Mouse (Mus musculus) forebrain, postnatal 0 days (tissue): ENCODE measurements around the gene Evi5l. TPM values are rescaled to one million over a fixed set of nuclear protein-coding genes. Genes with fewer than 3 reads are reported as not detected.

Experiments used
- ATAC-seq: fragments of 200-750 bp; cut with Nextera tagmentation; 2 replicates; pipeline ENCODE4 v1.8.0; 2017; ENCODE audit warnings: mild to moderate bottlenecking, moderate library complexity
- DNase-seq: peaks from one replicate; pipeline ENCODE4 v3.0.0-alpha.2; 2015
- H3K27ac ChIP-seq: fragments of 300-500 bp; sonication (generic); 2 replicates; pipeline ENCODE4 v1.5.1; 2014; ENCODE audit warnings: low read depth, mild to moderate bottlenecking, antibody characterized with exemption, low read length, moderate library complexity, mixed read lengths
- H3K27me3 ChIP-seq: fragments of 300-500 bp; sonication (generic); 2 replicates; pipeline ENCODE4 v1.6.1; 2014; ENCODE audit warnings: mild to moderate bottlenecking, low read length, mixed read lengths; ENCODE audit not compliant: insufficient read depth
- H3K36me3 ChIP-seq: fragments of 300-500 bp; sonication (generic); 2 replicates; pipeline ENCODE4 v1.6.1; 2014; ENCODE audit warnings: mild to moderate bottlenecking, moderate library complexity; ENCODE audit not compliant: insufficient read depth
- H3K4me1 ChIP-seq: fragments of 300-500 bp; sonication (generic); 2 replicates; pipeline ENCODE4 v1.6.1; 2014; ENCODE audit warnings: antibody characterized with exemption; ENCODE audit not compliant: insufficient read depth
- H3K4me2 ChIP-seq: fragments of 300-500 bp; sonication (generic); 2 replicates; pipeline ENCODE4 v1.6.1; 2014; ENCODE audit warnings: low read depth, mild to moderate bottlenecking, moderate library complexity
- H3K4me3 ChIP-seq: fragments of 300-500 bp; sonication (generic); 2 replicates; pipeline ENCODE4 v1.5.1; 2014; ENCODE audit warnings: low read depth, low read length, mixed read lengths
- H3K9ac ChIP-seq: fragments of 300-500 bp; sonication (generic); 2 replicates; pipeline ENCODE4 v1.6.1; 2014; ENCODE audit warnings: mild to moderate bottlenecking
- H3K9me3 ChIP-seq: fragments of 300-500 bp; sonication (generic); 2 replicates; pipeline ENCODE4 v1.6.1; 2016; ENCODE audit warnings: low read length
- CTCF ChIP-seq: sonication (generic); IDR thresholded peaks from 2 replicates; pipeline ENCODE4 v1.5.1; 2016; ENCODE audit warnings: antibody characterized with exemption, control low read depth, low read depth
- WGBS: fragments of 180-500 bp; shearing (Covaris S2); extraction: QIAGEN DNeasy Blood & Tissue Kit; methylation state at CpG from one replicate; pipeline ENCODE4 v1.1.7; 2014; 5-methylcytosine and 5-hydroxymethylcytosine counted together
- polyA plus RNA-seq: library from polyadenylated mRNA; unstranded; fragments of >200 nt; fragmentation: Nextera tagmentation; extraction: Ambion mirVana; gene quantifications from 2 replicates; pipeline ENCODE4 v1.2.1, GENCODE M21; 2015
- total RNA-seq: library from RNA; depleted of rRNA; stranded (reverse); fragments of >200 nt; gene quantifications from 2 replicates; pipeline ENCODE4 v1.2.3, GENCODE M21; 2014

Evi5l gene
- total and polyA plus RNA-seq, 2 experiments from 2014 or later, result 90.3 to 159 TPM

GRCm38 (mm10) chr8:4205246-4206123, 39.1 kb downstream of the Evi5l start:
- Histone ChIP-seq H3K9ac (0 out of 2 replicates have a peak overlapping the region, but pooled peaks have one; percentile 14), H3K4me3 (no peak overlapping the region), H3K27me3 (no peaks in the 10 kb centered on the region), H3K4me1 (no peaks in the 10 kb centered on the region), H3K27ac (no peak overlapping the region), H3K36me3 (peaks cover 75% of the 10 kb centered on the region), H3K9me3 (no peaks in the 10 kb centered on the region), H3K4me2 (no peak overlapping the region)
- TF ChIP-seq CTCF, result no peak
- ATAC-seq, result 0 out of 2 replicates have a peak, but pooled peaks have one; percentile 0
- peak; percentile 32 for DNase-seq
- 30% methylated on average over 38 of the region's 38 CpGs for WGBS

DNA sequence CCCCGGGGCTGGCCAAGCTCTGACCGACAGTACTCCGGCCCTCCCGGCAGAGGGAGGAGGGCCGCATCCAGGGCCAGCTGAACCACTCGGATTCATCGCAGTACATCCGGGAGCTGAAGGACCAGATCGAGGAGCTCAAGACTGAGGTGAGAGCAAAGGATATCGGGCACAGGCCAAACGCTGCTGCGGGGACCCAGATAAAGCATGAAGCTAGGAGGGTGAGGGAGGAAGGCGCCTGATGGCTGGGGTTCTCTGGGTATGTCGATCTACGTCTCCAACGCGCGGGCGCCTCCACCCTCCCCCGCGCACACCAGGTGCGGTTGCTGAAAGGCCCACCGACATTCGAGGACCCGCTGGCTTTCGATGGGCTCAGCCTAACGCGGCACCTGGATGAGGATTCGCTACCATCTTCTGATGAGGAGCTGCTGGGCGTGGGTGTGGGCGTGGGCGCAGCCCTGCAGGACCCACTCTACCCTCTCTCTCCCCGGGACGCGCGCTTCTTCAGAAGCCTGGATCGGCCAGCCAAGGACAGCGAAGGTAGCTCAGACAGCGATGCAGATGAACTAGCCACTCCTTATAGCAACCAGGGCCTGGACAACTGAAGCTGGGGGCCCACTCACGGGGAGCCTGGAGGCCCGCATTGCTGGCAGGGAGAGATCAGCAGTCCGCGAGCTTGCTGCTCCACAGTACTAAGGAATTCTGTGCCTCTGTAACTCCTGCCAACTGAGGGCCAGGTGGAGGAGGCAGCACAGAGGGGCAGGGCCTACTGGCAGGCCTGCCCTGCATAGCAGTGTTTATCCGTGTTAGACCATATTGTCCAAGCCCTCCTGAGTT, 40.0 kb downstream of the Evi5l start:
- Histone ChIP-seq H3K27ac (no peak overlapping the region), H3K4me2 (no peak overlapping the region), H3K9ac (0 out of 2 replicates have a peak overlapping the region, but pooled peaks have one; percentile 14), H3K4me1 (no peaks in the 10 kb centered on the region), H3K36me3 (peaks cover 71% of the 10 kb centered on the region), H3K27me3 (no peaks in the 10 kb centered on the region), H3K9me3 (no peaks in the 10 kb centered on the region), H3K4me3 (no peak overlapping the region)
- ATAC-seq, result peak; percentile 6
- peak; percentile 34 for DNase-seq
- 19% methylated on average over 44 of the region's 44 CpGs for WGBS
- TF ChIP-seq CTCF, result no peak

DNA sequence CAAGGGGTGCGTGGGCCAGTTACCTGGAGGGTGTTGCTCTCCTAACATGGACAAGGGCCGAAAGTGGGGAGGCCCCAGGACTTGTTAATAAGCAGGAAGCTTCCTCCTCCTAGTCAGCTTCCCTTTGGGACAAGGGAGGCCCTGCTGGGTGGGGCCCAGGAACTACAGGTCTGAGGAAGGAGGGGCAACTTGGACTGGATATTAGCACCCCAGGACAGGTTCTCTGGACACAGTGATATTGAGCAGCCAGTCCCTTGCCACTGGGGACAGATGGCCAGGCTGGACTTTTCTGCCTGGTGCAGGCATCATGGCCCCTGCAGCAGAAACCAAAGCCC, 40.6 kb downstream of the Evi5l start:
- Histone ChIP-seq H3K4me2 (no peak overlapping the region), H3K9ac (no peak overlapping the region), H3K36me3 (peaks cover 66% of the 10 kb centered on the region), H3K4me3 (no peak overlapping the region), H3K27ac (no peak overlapping the region), H3K9me3 (no peaks in the 10 kb centered on the region), H3K27me3 (no peaks in the 10 kb centered on the region), H3K4me1 (no peaks in the 10 kb centered on the region)
- TF ChIP-seq CTCF, result no peak
- 67% methylated on average over 2 of the region's 2 CpGs for WGBS
- DNase-seq, result no peak
- ATAC-seq, result no peak; the same call in 1 of the 2 replicates

DNA sequence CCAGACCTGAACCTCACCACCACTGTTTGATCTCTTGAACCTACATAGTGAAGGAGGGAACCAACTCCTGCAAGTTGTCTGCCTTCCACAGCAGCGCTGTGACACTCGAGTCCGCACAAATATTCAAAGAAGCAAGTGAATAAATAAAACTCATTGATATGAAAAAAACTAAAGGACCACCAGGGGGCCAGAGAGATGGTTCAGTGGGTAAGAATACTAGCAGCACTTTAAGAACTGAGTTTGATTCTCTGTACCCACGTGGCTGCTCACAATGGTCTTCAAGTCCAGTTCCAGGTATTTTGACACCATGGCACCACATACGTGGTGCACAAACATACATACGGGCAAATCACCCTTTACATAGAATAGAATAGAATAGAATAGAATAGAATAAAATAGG, 44.7 kb downstream of the Evi5l start:
- WGBS, result 64% methylated on average over 6 of the region's 6 CpGs
- Histone ChIP-seq H3K9me3 (no peaks in the 10 kb centered on the region), H3K9ac (no peak overlapping the region), H3K4me2 (no peak overlapping the region), H3K4me3 (no peak overlapping the region), H3K27ac (no peak overlapping the region), H3K36me3 (peaks cover 35% of the 10 kb centered on the region), H3K4me1 (peaks cover 26% of the 10 kb centered on the region), H3K27me3 (no peaks in the 10 kb centered on the region)
- ATAC-seq, result no peak
- peak; percentile 27 for DNase-seq
- peak; percentile 55 for TF ChIP-seq CTCF

GRCm38 (mm10) chr8:4212809-4213209, 46.4 kb downstream of the Evi5l start:
- ATAC-seq, result no peak
- 3% methylated on average over 25 of the region's 25 CpGs for WGBS

DNA sequence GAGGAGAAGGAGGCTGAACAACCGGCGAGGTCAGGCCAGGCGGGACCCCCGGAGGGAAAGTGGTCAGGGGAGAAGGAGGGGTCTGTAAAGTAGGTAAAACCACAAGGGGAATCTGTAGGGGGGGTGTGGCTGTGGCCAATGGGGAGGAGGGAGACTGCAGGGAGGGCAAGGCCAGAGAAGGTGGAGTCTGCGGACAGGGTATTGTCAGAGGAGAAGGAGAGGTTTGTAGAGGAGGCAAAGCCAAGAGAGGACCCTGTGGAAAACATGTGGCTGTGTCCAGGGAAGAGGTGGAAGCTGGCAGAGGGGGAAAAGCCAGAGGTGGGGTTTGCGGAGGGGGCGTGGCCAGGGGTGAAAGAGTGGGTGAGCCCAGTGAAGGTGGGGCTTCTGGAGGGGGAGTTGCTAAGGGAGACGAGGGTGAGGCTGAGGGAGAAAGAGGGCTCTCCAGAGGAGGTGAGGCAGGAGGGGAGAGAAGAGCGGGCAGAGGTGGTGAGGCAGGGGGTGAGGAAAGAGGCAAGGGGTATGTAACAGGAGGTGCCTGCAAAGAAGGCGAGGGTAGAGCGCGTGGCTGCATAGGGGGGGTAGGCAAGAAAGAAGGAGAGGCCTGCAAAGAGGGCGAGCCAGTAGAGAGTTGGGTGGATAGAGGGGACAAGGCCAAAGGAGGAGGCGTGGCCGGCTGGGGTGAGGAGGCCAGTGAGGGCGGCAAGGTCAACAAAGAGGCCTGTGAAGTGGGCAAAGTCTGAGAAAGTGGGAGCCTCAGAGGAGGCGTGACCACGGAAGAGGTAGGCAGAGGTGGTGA, 47.0 kb downstream of the Evi5l start:
- 0 out of 2 replicates have a peak overlapping the region, but pooled peaks have one; percentile 57 for H3K27ac ChIP-seq
- TF ChIP-seq CTCF, result no peak
- ATAC-seq (peak; percentile 1; the same call in 1 of the 2 replicates), DNase-seq (peak; percentile 50)
- peaks cover 20% of the 10 kb centered on the region for H3K36me3 ChIP-seq
- H3K9ac ChIP-seq, result peak overlapping the region; percentile 56
- H3K4me3 ChIP-seq, result peak overlapping the region; percentile 39
- H3K9me3 ChIP-seq, result no peaks in the 10 kb centered on the region
- WGBS, result 13% methylated on average over 18 of the region's 18 CpGs
- peaks cover 26% of the 10 kb centered on the region for H3K4me1 ChIP-seq
- peak overlapping the region; percentile 85 for H3K4me2 ChIP-seq
- H3K27me3 ChIP-seq, result no peaks in the 10 kb centered on the region

More at GRCm38 (mm10) chr8:4212809-4213209, 46.4 kb downstream of the Evi5l start:
- TF ChIP-seq CTCF, result no peak
- H3K27ac ChIP-seq, result peak overlapping the region; percentile 57; the same call in 1 of the 2 replicates
- peaks cover 20% of the 10 kb centered on the region for H3K36me3 ChIP-seq
- DNase-seq, result peak; percentile 46
- H3K4me1 ChIP-seq, result peaks cover 26% of the 10 kb centered on the region
- peak overlapping the region; percentile 56 for H3K9ac ChIP-seq
- no peaks in the 10 kb centered on the region for H3K27me3 ChIP-seq
- peak overlapping the region; percentile 85 for H3K4me2 ChIP-seq
- H3K4me3 ChIP-seq, result peak overlapping the region; percentile 39
- no peaks in the 10 kb centered on the region for H3K9me3 ChIP-seq
